In the genomic region with DNA sequence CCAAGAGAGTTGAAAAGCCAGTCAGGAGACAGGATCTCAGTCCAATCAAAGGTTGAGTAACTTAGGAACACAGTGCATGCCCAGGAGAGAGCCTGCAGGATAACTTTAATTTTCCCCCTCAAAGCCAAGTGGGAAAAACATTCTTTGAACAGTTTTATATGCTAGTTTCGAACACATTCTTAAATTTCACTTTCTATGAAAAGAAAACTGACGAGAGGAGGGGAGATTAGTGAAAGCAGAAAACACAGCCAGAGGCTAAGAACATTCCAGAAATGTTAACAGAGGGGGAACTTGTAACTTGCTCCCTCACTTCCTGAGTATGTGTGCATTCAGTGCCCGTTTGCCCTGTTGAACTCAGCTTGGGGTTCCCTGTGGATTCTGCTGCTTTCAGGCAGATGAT, we compare ENCODE assay signal across 25 mouse cellular contexts.
DNase-seq lines count a peak whose midpoint lies in the region; ATAC-seq lines count a peak whose summit lies in the region.
"Had no signal": no experiment of that assay in that cellular context is flagged by ENCODE, and none has a peak within 500 bp of the region (broad histone marks: within the 10 kb centered on the region; RNA-seq: fewer than 3 reads in every experiment).

No protein-coding gene starts in this region.

- no peak overlapping the region for H3K4me2 ChIP-seq in embryonic facial prominence, embryonic 11.5 days (ENCODE audit: low read depth, low read length)
- no peak overlapping the region for H3K4me2 ChIP-seq in limb, embryonic 12.5 days
- no peak overlapping the region for H3K4me2 ChIP-seq in limb, embryonic 13.5 days (replicated peaks)
- H3K4me2 ChIP-seq: embryonic facial prominence, embryonic 13.5 days; forebrain, embryonic 13.5 days; forebrain, embryonic 15.5 days had no signal

- H3K36me3 ChIP-seq in embryonic facial prominence, embryonic 11.5 days (replicated peaks; ENCODE audit: control insufficient read depth, insufficient read depth, low read depth, low read length): no peaks in the 10 kb centered on the region
- no peaks in the 10 kb centered on the region for H3K36me3 ChIP-seq in embryonic facial prominence, embryonic 10.5 days (replicated peaks)
- H3K36me3 ChIP-seq in limb, embryonic 12.5 days: no peaks in the 10 kb centered on the region
- H3K36me3 ChIP-seq in limb, embryonic 10.5 days: no peaks in the 10 kb centered on the region
- no peaks in the 10 kb centered on the region for H3K36me3 ChIP-seq in limb, embryonic 13.5 days
- H3K36me3 ChIP-seq: embryonic facial prominence, embryonic 13.5 days; forebrain, embryonic 15.5 days; G1E had no signal

- no peaks in the 10 kb centered on the region for H3K9me3 ChIP-seq in embryonic facial prominence, embryonic 11.5 days (replicated peaks; ENCODE audit: control insufficient read depth, low read length)
- no peaks in the 10 kb centered on the region for H3K9me3 ChIP-seq in embryonic facial prominence, embryonic 10.5 days
- H3K9me3 ChIP-seq in limb, embryonic 12.5 days: no peaks in the 10 kb centered on the region
- no peaks in the 10 kb centered on the region for H3K9me3 ChIP-seq in limb, embryonic 10.5 days (replicated peaks)
- no peaks in the 10 kb centered on the region for H3K9me3 ChIP-seq in limb, embryonic 13.5 days
- H3K9me3 ChIP-seq: embryonic facial prominence, embryonic 13.5 days; forebrain, embryonic 13.5 days; forebrain, embryonic 15.5 days; G1E had no signal

- WGBS in embryonic facial prominence, embryonic 11.5 days: 31% methylated on average over 3 of the region's 3 CpGs
- WGBS in embryonic facial prominence, embryonic 10.5 days: 32% methylated on average over 3 of the region's 3 CpGs
- 28% methylated on average over 3 of the region's 3 CpGs for WGBS in limb, embryonic 12.5 days
- WGBS in limb, embryonic 10.5 days: 67% methylated on average over 3 of the region's 3 CpGs
- WGBS in limb, embryonic 13.5 days: 7% methylated on average over 3 of the region's 3 CpGs

- no peak overlapping the region for H3K4me3 ChIP-seq in embryonic facial prominence, embryonic 11.5 days (ENCODE audit: low read depth, low read length)
- no peak overlapping the region for H3K4me3 ChIP-seq in embryonic facial prominence, embryonic 10.5 days
- H3K4me3 ChIP-seq in limb, embryonic 12.5 days (replicated peaks): no peak overlapping the region
- H3K4me3 ChIP-seq in limb, embryonic 10.5 days: no peak overlapping the region
- no peak overlapping the region for H3K4me3 ChIP-seq in limb, embryonic 13.5 days
- H3K4me3 ChIP-seq: embryonic facial prominence, embryonic 13.5 days; forebrain, embryonic 13.5 days; forebrain, embryonic 15.5 days had no signal

- no peaks in the 10 kb centered on the region for H3K27me3 ChIP-seq in embryonic facial prominence, embryonic 11.5 days (ENCODE audit: control insufficient read depth, insufficient read depth, low read length)
- H3K27me3 ChIP-seq in embryonic facial prominence, embryonic 10.5 days (replicated peaks; ENCODE audit: low read depth, poor library complexity, severe bottlenecking): no peaks in the 10 kb centered on the region
- no peaks in the 10 kb centered on the region for H3K27me3 ChIP-seq in limb, embryonic 12.5 days
- H3K27me3 ChIP-seq in limb, embryonic 10.5 days (ENCODE audit: low read depth, poor library complexity, severe bottlenecking): no peaks in the 10 kb centered on the region
- no peaks in the 10 kb centered on the region for H3K27me3 ChIP-seq in limb, embryonic 13.5 days
- H3K27me3 ChIP-seq: CH12.LX; embryonic facial prominence, embryonic 13.5 days; forebrain, embryonic 13.5 days; forebrain, embryonic 15.5 days had no signal

- no peak overlapping the region for H3K27ac ChIP-seq in embryonic facial prominence, embryonic 11.5 days (replicated peaks; ENCODE audit: low read depth, low read length)
- H3K27ac ChIP-seq in embryonic facial prominence, embryonic 10.5 days (replicated peaks): no peak overlapping the region
- peak overlapping the region; percentile 56 for H3K27ac ChIP-seq in limb, embryonic 12.5 days
- H3K27ac ChIP-seq in limb, embryonic 10.5 days: no peak overlapping the region
- H3K27ac ChIP-seq in limb, embryonic 13.5 days: no peak overlapping the region
- H3K27ac ChIP-seq: embryonic facial prominence, embryonic 13.5 days; forebrain, embryonic 13.5 days; forebrain, embryonic 15.5 days had no signal

- ATAC-seq in embryonic facial prominence, embryonic 11.5 days (replicated peaks; ENCODE audit: insufficient number of reproducible peaks, low FRiP score, low TSS enrichment, low read depth): no peak
- no peak for ATAC-seq in limb, embryonic 12.5 days (ENCODE audit: insufficient number of reproducible peaks, insufficient read depth, low FRiP score, low TSS enrichment, low read depth)
- ATAC-seq in limb, embryonic 13.5 days (ENCODE audit: low FRiP score, low read depth): peak; percentile 80
- ATAC-seq: CD4-positive, CD25-positive, alpha-beta regulatory T cell, adult 4 months; forebrain, embryonic 13.5 days; forebrain, embryonic 15.5 days; forebrain, postnatal 0 days had no signal

- DNase-seq in embryonic facial prominence, embryonic 11.5 days (ENCODE audit: low spot score): peak; percentile 39
- DNase-seq in embryonic facial prominence, embryonic 10.5 days (ENCODE audit: low spot score): no peak
- no peak for DNase-seq in limb, embryonic 10.5 days (ENCODE audit: low spot score)
- DNase-seq in heart, adult 8-10 months (ENCODE audit: low spot score): no peak
- DNase-seq in MN1 (ENCODE audit: low spot score): no peak
- DNase-seq: adrenal gland, adult 2 months; adrenal gland, postnatal 10 days; adrenal gland, postnatal 25 days; B cell, adult 2 months; cerebellum, adult 11 months; cerebellum, adult 18-20 months; cerebellum, adult 8-10 months; cerebellum, adult 9-11 months; cerebellum, postnatal 14 days; cerebellum, postnatal 36 days; embryo, embryonic 11 days; forebrain, postnatal 0 days had no signal

- no peak overlapping the region for H3K9ac ChIP-seq in embryonic facial prominence, embryonic 11.5 days (replicated peaks; ENCODE audit: low read length)
- H3K9ac ChIP-seq in limb, embryonic 12.5 days (replicated peaks): no peak overlapping the region
- H3K9ac ChIP-seq in limb, embryonic 13.5 days: no peak overlapping the region
- H3K9ac ChIP-seq: embryonic facial prominence, embryonic 13.5 days; forebrain, embryonic 13.5 days; forebrain, embryonic 15.5 days; forebrain, postnatal 0 days had no signal

- no peaks in the 10 kb centered on the region for H3K4me1 ChIP-seq in embryonic facial prominence, embryonic 11.5 days (ENCODE audit: control insufficient read depth, insufficient read depth, low read length)
- H3K4me1 ChIP-seq in embryonic facial prominence, embryonic 10.5 days: no peaks in the 10 kb centered on the region
- peaks cover 8% of the 10 kb centered on the region for H3K4me1 ChIP-seq in limb, embryonic 12.5 days (replicated peaks)
- H3K4me1 ChIP-seq in limb, embryonic 10.5 days: no peaks in the 10 kb centered on the region
- H3K4me1 ChIP-seq in limb, embryonic 13.5 days: 0 out of 2 replicates have a peak, but pooled peaks cover 11% of the 10 kb centered on the region
- H3K4me1 ChIP-seq: forebrain, embryonic 13.5 days; forebrain, embryonic 15.5 days had no signal
